Comparison of ENCODE assay signal across 14 mouse cellular contexts in the genomic region with DNA sequence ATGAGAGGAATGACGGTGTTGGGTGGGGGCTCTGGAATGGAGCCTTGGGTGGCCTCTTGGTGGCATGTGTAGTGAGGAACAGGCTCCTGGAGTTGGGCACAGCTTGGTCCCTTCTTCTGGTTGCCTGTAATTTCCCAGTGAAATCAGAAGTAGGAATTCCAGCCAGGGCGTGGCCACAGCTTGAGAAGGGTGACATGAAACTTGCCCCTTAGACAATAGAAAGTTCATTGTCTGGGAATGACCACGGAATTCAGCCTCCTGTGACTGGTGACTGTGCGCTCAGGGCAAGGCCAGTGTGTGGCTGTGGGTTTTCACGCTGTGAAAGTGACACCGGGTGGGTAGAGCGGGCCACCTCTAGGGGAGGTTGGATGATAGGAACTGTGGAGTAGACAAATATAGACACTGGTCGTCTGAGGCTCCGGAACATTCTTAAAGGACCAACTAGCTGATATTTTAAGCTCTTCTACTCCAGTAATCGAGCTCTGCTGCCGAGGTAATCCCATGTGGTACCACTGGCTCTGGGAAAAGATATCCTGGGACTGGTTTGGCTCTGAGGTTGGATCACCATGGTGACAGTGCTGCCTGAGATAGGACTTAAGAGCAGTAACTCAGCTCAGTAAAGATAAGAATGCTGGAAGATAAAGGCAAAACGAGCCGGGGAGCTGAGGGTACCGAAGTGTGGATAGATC. TPM values are rescaled to one million over a fixed set of nuclear protein-coding genes. Genes with fewer than 3 reads are reported as not detected.
A peak's percentile ranks its signal among the peaks of the same experiment; 100 is the strongest.
DNase-seq lines count a peak whose midpoint lies in the region; ATAC-seq and TF ChIP-seq lines count a peak whose summit lies in the region.
"Had no signal": no experiment of that assay in that cellular context is flagged by ENCODE, and none has a peak within 500 bp of the region (broad histone marks: within the 10 kb centered on the region; RNA-seq: fewer than 3 reads in every experiment).

No protein-coding gene starts in this region.

- intact Hi-C loops in gastrocnemius, postnatal 36 days (cut with DNase I) = no loop called here
- intact Hi-C loops in heart, postnatal 10 days (cut with DNase I) = no loop called here

- H3K4me3 ChIP-seq in liver, postnatal 0 days (ENCODE audit: low read depth, low read length) = no peak overlapping the region
- H3K4me3 ChIP-seq: limb, embryonic 13.5 days had no signal

- no peaks in the 10 kb centered on the region for H3K9me3 ChIP-seq in liver, postnatal 0 days (ENCODE audit: low read length)
- H3K9me3 ChIP-seq: limb, embryonic 13.5 days had no signal

- TF ChIP-seq EP300 in liver, postnatal 0 days (IDR thresholded peaks at IDR 0.05; ENCODE audit: low read depth) = no peak

- TF ChIP-seq CTCF in liver, postnatal 0 days (IDR thresholded peaks at IDR 0.05; ENCODE audit: low read depth) = no peak

- H3K27ac ChIP-seq in liver, postnatal 0 days (ENCODE audit: low read depth) = peak overlapping the region; percentile 86; the same call in 1 of the 2 replicates
- H3K27ac ChIP-seq: kidney, postnatal 0 days; limb, embryonic 13.5 days had no signal

- H3K36me3 ChIP-seq in liver, postnatal 0 days (replicated peaks; ENCODE audit: insufficient read depth, low read length) = peaks cover 55% of the 10 kb centered on the region

- peak; percentile 10 to 18 for DNase-seq in gastrocnemius, adult 8-10 months (ENCODE audit: low spot score in 2 of 2)
- no peak for DNase-seq in gastrocnemius, postnatal 36 days
- peak; percentile 53 for DNase-seq in R1 (ENCODE audit: low read depth, low spot score)
- DNase-seq in heart, postnatal 10 days = peak; percentile 41 to 51
- DNase-seq in liver, postnatal 0 days = no peak
- DNase-seq in cerebellum, postnatal 10 days = no peak
- no peak for DNase-seq in natural killer cell, adult 2 months (ENCODE audit: low spot score in 2 of 2)
- DNase-seq in kidney, postnatal 10 days = no peak

- peak overlapping the region; percentile 58; the same call in 1 of the 2 replicates for H3K4me2 ChIP-seq in liver, postnatal 0 days (ENCODE audit: low read depth, low read length)
- H3K4me2 ChIP-seq: limb, embryonic 13.5 days had no signal

- no peak for ATAC-seq in liver, postnatal 0 days

- WGBS in liver, postnatal 0 days (ENCODE audit: insufficient replicate concordance) = 68% methylated on average over 14 of the region's 14 CpGs

- H3K9ac ChIP-seq in liver, postnatal 0 days (replicated peaks) = no peak overlapping the region
- H3K9ac ChIP-seq: limb, embryonic 13.5 days had no signal

- peaks cover 25% of the 10 kb centered on the region for H3K4me1 ChIP-seq in liver, postnatal 0 days (ENCODE audit: insufficient read depth)
- H3K4me1 ChIP-seq: limb, embryonic 13.5 days had no signal

- no peaks in the 10 kb centered on the region for H3K27me3 ChIP-seq in liver, postnatal 0 days (ENCODE audit: insufficient read depth, low read length)
- H3K27me3 ChIP-seq: limb, embryonic 13.5 days had no signal

RNA-seq across cellular contexts. Expression of gene Dhcr24, which starts 20.5 kb away (rescaled TPM):
- 1 to 10 TPM; 1.2 to 2.5 (median 1.8) TPM for total RNA-seq in gastrocnemius, adult 8-10 months (2022)
- 1 to 10 TPM; 1.5 to 2.3 TPM for total RNA-seq in gastrocnemius, postnatal 36 days (2021)
- 1 to 10 TPM; 6.9 to 8.4 TPM for total RNA-seq in heart, postnatal 10 days (2021)
- polyA plus RNA-seq in liver, postnatal 0 days (2015; fragmentation: Nextera tagmentation; extraction: Ambion mirVana) = 13.6 and 17.1 TPM in 2 replicates

RNA-seq across cellular contexts. Expression of gene Lexm, which starts 35.7 kb away (rescaled TPM):
- not detected for total RNA-seq in gastrocnemius, adult 8-10 months (2022)
- not detected for total RNA-seq in gastrocnemius, postnatal 36 days (2021)
- total RNA-seq in heart, postnatal 10 days (2021) = not detected
- polyA plus RNA-seq in liver, postnatal 0 days (2015; fragmentation: Nextera tagmentation; extraction: Ambion mirVana) = not detected in 2 replicates
- total RNA-seq: common myeloid progenitor, adult 5-6 weeks; heart, postnatal 36 days had no signal
- polyA plus RNA-seq: kidney, postnatal 0 days; neural tube, embryonic 14.5 days; spleen, adult 2 months had no signal

RNA-seq across cellular contexts. Expression of gene Ttc22, which starts 40.9 kb away (rescaled TPM):
- total RNA-seq in gastrocnemius, adult 8-10 months (2022) = not detected
- total RNA-seq in gastrocnemius, postnatal 36 days (2021) = not detected
- total RNA-seq in heart, postnatal 10 days (2021) = under 1 TPM; 0.17 to 0.35 TPM
- polyA plus RNA-seq in liver, postnatal 0 days (2015; fragmentation: Nextera tagmentation; extraction: Ambion mirVana) = not detected in 2 replicates
- total RNA-seq: common myeloid progenitor, adult 5-6 weeks; heart, postnatal 36 days had no signal

Comparison
In these comparisons a context has a peak if more than half of its experiments do, and no peak if none do; other contexts are left out.
1. DNase-seq: peak in gastrocnemius, adult 8-10 months (2 of 2), R1 (single experiment) and heart, postnatal 10 days (2 of 2); none in gastrocnemius, postnatal 36 days (0 of 2), liver, postnatal 0 days (single experiment), cerebellum, postnatal 10 days (0 of 2), natural killer cell, adult 2 months (0 of 2) and kidney, postnatal 10 days (single experiment).